Mouse (Mus musculus) heart, postnatal 0 days (tissue): ENCODE data around the gene Oaz3. TPM values are rescaled to one million over a fixed set of nuclear protein-coding genes. Genes with fewer than 3 reads are reported as not detected.
A peak's percentile ranks its signal among the peaks of the same experiment; 100 is the strongest.

ENCODE experiments used
- ATAC-seq: fragments of 200-750 bp; cut with Nextera tagmentation; 2 replicates; pipeline ENCODE4 v1.8.0; 2017; ENCODE audit warnings: low read depth, moderate number of reproducible peaks, moderate library complexity; ENCODE audit not compliant: insufficient read depth
- DNase-seq: peaks from one replicate; pipeline ENCODE4 v3.0.0-alpha.2; 2016; ENCODE audit warnings: low spot score
- H3K27ac ChIP-seq: fragments of 300-500 bp; sonication (generic); 2 replicates; pipeline ENCODE4 v1.5.1; 2014; ENCODE audit warnings: low read depth, mild to moderate bottlenecking
- H3K27me3 ChIP-seq: fragments of 300-500 bp; sonication (generic); 2 replicates; pipeline ENCODE4 v1.6.1; 2014; ENCODE audit warnings: low read length, mixed read lengths; ENCODE audit not compliant: control insufficient read depth, insufficient read depth
- H3K36me3 ChIP-seq: fragments of 300-500 bp; sonication (generic); replicated peaks from 2 replicates; pipeline ENCODE4 v1.6.1; 2014; ENCODE audit warnings: low read length, mixed read lengths; ENCODE audit not compliant: control insufficient read depth, insufficient read depth
- H3K4me1 ChIP-seq: fragments of 300-500 bp; sonication (generic); 2 replicates; pipeline ENCODE4 v1.6.1; 2014; ENCODE audit warnings: antibody characterized with exemption; ENCODE audit not compliant: control insufficient read depth, insufficient read depth
- H3K4me2 ChIP-seq: fragments of 300-500 bp; sonication (generic); 2 replicates; pipeline ENCODE4 v1.6.1; 2014; ENCODE audit warnings: low read depth, mild to moderate bottlenecking, low read length, moderate library complexity
- H3K4me3 ChIP-seq: fragments of 300-500 bp; sonication (generic); 2 replicates; pipeline ENCODE4 v1.5.1; 2014; ENCODE audit warnings: low read depth, low read length
- H3K9ac ChIP-seq: fragments of 300-500 bp; sonication (generic); replicated peaks from 2 replicates; pipeline ENCODE4 v1.6.1; 2014; ENCODE audit warnings: low read depth, low read length, mixed read lengths
- H3K9me3 ChIP-seq: fragments of 300-500 bp; sonication (generic); replicated peaks from 2 replicates; pipeline ENCODE4 v1.6.1; 2016; ENCODE audit warnings: low read length; ENCODE audit not compliant: control insufficient read depth
- CTCF ChIP-seq: IDR thresholded peaks from 2 replicates; pipeline ENCODE4 v1.5.1; 2016; ENCODE audit warnings: antibody characterized with exemption, control low read depth, low read depth
- EP300 ChIP-seq: IDR thresholded peaks from 2 replicates; pipeline ENCODE4 v1.6.1; 2016; ENCODE audit warnings: antibody characterized with exemption, low read depth
- WGBS: fragments of 180-500 bp; shearing (Covaris S2); extraction: QIAGEN DNeasy Blood & Tissue Kit; methylation state at CpG from one replicate; pipeline ENCODE4 v1.1.7; 2014; 5-methylcytosine and 5-hydroxymethylcytosine counted together
- polyA plus RNA-seq: library from polyadenylated mRNA; unstranded; fragments of >200 nt; fragmentation: Nextera tagmentation; extraction: Ambion mirVana; gene quantifications from 2 replicates; pipeline ENCODE4 v1.2.1, GENCODE M21; 2015
- total RNA-seq: library from RNA; depleted of rRNA; stranded (reverse); fragments of >200 nt; gene quantifications from 2 replicates; pipeline ENCODE4 v1.2.3, GENCODE M21; 2014; ENCODE audit warnings: low replicate concordance

The Oaz3 gene
- total and polyA plus RNA-seq, 2 experiments from 2014 or later: 0.41 TPM; not detected in 1

DNA sequence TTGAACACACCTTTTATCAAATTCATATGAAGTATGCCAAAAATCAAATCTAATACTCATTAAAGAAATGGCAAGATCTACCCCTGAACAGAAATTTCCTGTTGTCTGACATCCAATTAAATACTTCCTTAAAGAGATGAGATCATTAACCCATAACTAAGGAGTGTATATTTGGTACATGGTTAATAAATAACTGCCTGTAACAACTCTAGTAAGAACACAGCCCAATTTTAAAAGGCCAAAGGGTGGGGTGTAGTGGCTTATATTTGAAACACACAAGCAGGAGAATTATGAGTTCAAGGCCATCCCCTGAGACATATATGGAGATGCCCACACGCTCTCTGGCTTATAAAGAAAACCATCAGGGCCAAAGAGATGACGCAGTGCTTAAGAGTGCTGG is 5.7 kb upstream of the Oaz3 start:
- 85% methylated on average over 2 of the region's 2 CpGs for WGBS
- DNase-seq (no peak), ATAC-seq (no peak)
- Histone ChIP-seq H3K4me3 (no peak overlapping the region), H3K9ac (no peak overlapping the region), H3K27me3 (no peaks in the 10 kb centered on the region), H3K36me3 (peaks cover 57% of the 10 kb centered on the region), H3K4me1 (no peaks in the 10 kb centered on the region), H3K4me2 (no peak overlapping the region), H3K27ac (no peak overlapping the region), H3K9me3 (no peaks in the 10 kb centered on the region)
- TF ChIP-seq EP300 (no peak), CTCF (no peak)

DNA sequence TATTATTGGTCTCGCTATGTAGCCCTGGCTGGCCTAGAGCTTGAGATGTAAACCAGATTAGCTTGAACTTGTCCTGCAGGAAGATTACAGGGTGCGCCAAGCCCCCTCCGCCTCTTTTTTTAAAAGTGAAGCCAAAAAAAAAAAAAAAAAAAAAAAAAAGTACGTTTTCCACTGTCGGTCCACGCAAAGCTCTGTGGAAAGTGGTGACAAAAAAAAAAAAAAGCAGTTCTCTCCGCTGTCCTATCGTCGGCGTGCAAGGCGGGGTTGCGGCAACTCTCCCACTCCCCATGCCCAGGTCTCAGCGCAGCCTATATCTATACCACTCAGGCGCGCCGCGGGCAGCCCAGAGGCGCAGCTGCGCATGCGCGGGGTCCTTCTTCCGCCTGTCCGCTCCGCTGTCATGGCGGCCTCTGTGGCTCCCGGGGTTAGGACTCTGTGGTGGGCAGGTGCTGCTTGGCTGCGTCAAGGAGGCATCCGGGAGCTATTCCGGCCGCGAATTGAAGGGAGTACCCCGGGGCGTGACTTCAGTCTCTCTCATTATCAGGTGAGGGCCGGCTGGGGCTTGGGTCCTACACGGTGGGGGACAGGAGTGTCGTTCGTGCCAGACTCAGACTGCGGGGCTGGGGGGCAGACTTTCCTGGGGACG is 641 bp downstream of the Oaz3 start, which contains the start of gene Mrpl9:
TSS of gene Mrpl9 (plus strand) at position 368 of the 646 bp plus-strand sequence.
- Histone ChIP-seq H3K27ac (peak within 1 kb of the TSS; percentile 64), H3K4me2 (peak within 1 kb of the TSS; percentile 69), H3K4me3 (peak within 1 kb of the TSS; percentile 84), H3K27me3 (no peaks in the 10 kb centered on the region), H3K36me3 (peaks cover 35% of the 10 kb centered on the region), H3K9me3 (no peaks in the 10 kb centered on the region), H3K9ac (peak within 1 kb of the TSS; percentile 91), H3K4me1 (no peaks in the 10 kb centered on the region)
- ATAC-seq: peak; percentile 99
- DNase-seq: peak; percentile 89
- WGBS: under 1% methylated on average over 39 of the region's 39 CpGs
- no peak for TF ChIP-seq EP300
- no peak for TF ChIP-seq CTCF

DNA sequence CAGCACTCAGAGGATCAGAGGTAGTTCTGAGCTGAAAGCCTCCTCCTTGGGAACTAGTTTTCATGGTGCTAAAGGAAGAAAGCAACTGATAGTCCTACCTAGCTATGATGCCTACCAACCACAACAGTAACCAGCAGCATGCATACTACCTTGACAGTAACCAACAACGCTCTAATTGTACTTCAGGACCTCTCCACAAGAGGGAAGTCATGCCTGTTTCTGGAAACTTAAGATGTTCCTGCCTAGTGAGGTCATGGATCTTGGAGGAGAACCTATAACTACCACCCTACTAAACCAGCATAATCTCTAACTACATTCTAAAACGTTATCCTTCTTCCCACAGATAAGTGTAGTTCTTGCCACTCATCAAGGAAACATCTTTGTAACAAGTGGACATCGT is 2.5 kb downstream of the Oaz3 start:
- H3K36me3 ChIP-seq: peaks cover 16% of the 10 kb centered on the region
- H3K9ac ChIP-seq: no peak overlapping the region
- 31% methylated on average over 3 of the region's 3 CpGs for WGBS

GRCm38 (mm10) chr3:94436420-94436819 is 7.3 kb downstream of the Oaz3 start:
- Histone ChIP-seq H3K36me3 (no peaks in the 10 kb centered on the region), H3K27me3 (no peaks in the 10 kb centered on the region), H3K9ac (no peak overlapping the region), H3K4me1 (no peaks in the 10 kb centered on the region), H3K27ac (no peak overlapping the region), H3K4me2 (no peak overlapping the region), H3K4me3 (no peak overlapping the region), H3K9me3 (no peaks in the 10 kb centered on the region)
- WGBS: 70% methylated on average over 9 of the region's 9 CpGs
- TF ChIP-seq EP300 (no peak), CTCF (no peak)
- DNase-seq (no peak), ATAC-seq (no peak)

More for the DNA sequence above, 2.5 kb downstream of the Oaz3 start:
- ATAC-seq: no peak
- Histone ChIP-seq H3K27me3 (no peaks in the 10 kb centered on the region), H3K4me3 (no peak overlapping the region), H3K4me1 (no peaks in the 10 kb centered on the region), H3K27ac (no peak overlapping the region), H3K4me2 (no peak overlapping the region), H3K9me3 (no peaks in the 10 kb centered on the region)
- TF ChIP-seq CTCF (peak; percentile 49), EP300 (no peak)
- DNase-seq: no peak

DNA sequence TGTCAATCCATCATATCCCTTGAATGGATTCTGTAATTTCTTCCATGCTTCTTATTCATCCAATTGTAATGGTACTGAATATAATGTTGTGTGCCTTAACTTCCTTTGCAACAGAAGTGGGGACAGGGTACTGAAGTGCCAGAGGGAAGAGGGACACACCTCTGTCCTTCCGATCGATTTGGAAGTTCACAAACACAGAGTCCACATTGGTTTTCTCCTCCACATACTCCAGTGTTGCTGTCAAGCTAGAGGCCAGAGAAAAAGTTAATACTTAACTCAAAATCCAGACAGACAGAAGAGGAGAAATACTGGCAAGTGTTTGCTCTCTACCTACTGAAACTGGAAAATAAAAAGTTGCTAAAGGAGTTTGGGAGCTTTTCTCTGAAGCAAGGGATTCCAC is 9.4 kb downstream of the Oaz3 start:
- Histone ChIP-seq H3K4me1 (no peaks in the 10 kb centered on the region), H3K27ac (no peak overlapping the region), H3K4me2 (no peak overlapping the region), H3K27me3 (no peaks in the 10 kb centered on the region), H3K9ac (no peak overlapping the region), H3K36me3 (no peaks in the 10 kb centered on the region), H3K9me3 (no peaks in the 10 kb centered on the region), H3K4me3 (no peak overlapping the region)
- WGBS: 96% methylated on average over 2 of the region's 2 CpGs
- no peak for DNase-seq
- no peak for ATAC-seq
- TF ChIP-seq EP300 (no peak), CTCF (no peak)

DNA sequence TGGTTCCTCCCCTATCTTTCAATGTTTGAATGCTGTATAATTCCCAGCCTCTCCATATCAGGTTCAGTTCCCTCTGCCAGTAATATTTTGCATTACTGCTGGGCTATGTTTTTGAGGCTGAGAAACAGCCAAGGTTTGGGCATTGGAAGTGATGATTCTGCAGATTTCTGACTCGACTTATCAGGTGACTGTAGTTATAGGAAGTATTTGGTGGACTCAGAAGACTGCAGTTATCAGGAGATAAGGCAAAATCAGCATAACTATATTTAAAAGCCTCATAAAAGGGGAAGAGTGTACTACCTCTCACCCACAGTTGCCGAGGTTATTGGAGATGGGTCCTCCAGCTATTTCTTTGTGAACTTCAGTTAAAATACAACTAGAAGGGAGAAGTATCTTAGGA is 12.7 kb downstream of the Oaz3 start:
- no peak overlapping the region for H3K27ac ChIP-seq
- 46% methylated on average over 2 of the region's 2 CpGs for WGBS
- no peaks in the 10 kb centered on the region for H3K36me3 ChIP-seq
- no peaks in the 10 kb centered on the region for H3K4me1 ChIP-seq
- no peak overlapping the region for H3K4me2 ChIP-seq
- TF ChIP-seq EP300 (no peak), CTCF (no peak)
- no peak for ATAC-seq
- no peak overlapping the region for H3K4me3 ChIP-seq
- H3K9ac ChIP-seq: no peak overlapping the region
- no peak for DNase-seq
- H3K27me3 ChIP-seq: no peaks in the 10 kb centered on the region
- no peaks in the 10 kb centered on the region for H3K9me3 ChIP-seq
